Mouse (Mus musculus): Measurements from ENCODE around the gene Dcxr. TPM values are rescaled to one million over a fixed set of nuclear protein-coding genes. Genes with fewer than 3 reads are reported as not detected.
"Not testable (repeated sequence)": the region's sequence is repeated elsewhere in the genome, so short reads cannot be mapped to it uniquely, and the experiment has no call there.

Dcxr gene
- total RNA-seq, 4 experiments from 2014 or later, result 41.6 to 142 (median 76.2) TPM

- DNase-seq, result no peak
Measured at GRCm38 (mm10) chr11:120707969-120708368, 19.1 kb downstream of the Dcxr start.

- no peak for DNase-seq
Measured at GRCm38 (mm10) chr11:120707225-120707624, 19.9 kb downstream of the Dcxr start.

- DNase-seq, result no peak
Measured at GRCm38 (mm10) chr11:120706120-120706519, 21.0 kb downstream of the Dcxr start.

- no peak for DNase-seq
Measured at GRCm38 (mm10) chr11:120704486-120705325, 22.4 kb downstream of the Dcxr start.

- DNase-seq, result no peak
Measured at GRCm38 (mm10) chr11:120703696-120704454, 23.2 kb downstream of the Dcxr start.

GRCm38 (mm10) chr11:120697741-120698140, 29.3 kb downstream of the Dcxr start:
- peak; percentile 85 for DNase-seq

GRCm38 (mm10) chr11:120696568-120696967, 30.5 kb downstream of the Dcxr start:
- no peak for DNase-seq

GRCm38 (mm10) chr11:120695641-120696040, 31.4 kb downstream of the Dcxr start:
- no peak for DNase-seq

- no peak for DNase-seq
Measured at GRCm38 (mm10) chr11:120695184-120695583, 31.9 kb downstream of the Dcxr start.

GRCm38 (mm10) chr11:120693461-120693860, 33.6 kb downstream of the Dcxr start:
- no peak for DNase-seq

- DNase-seq, result peak; percentile 60
Measured at GRCm38 (mm10) chr11:120692471-120693011, 34.5 kb downstream of the Dcxr start.

GRCm38 (mm10) chr11:120689365-120689764, 37.7 kb downstream of the Dcxr start:
- no peak for DNase-seq

GRCm38 (mm10) chr11:120686650-120687272, 40.3 kb downstream of the Dcxr start:
- no peak for DNase-seq

- DNase-seq, result no peak
Measured at GRCm38 (mm10) chr11:120684660-120685059, 42.4 kb downstream of the Dcxr start.

- no peak for DNase-seq
Measured at GRCm38 (mm10) chr11:120684086-120684485, 43.0 kb downstream of the Dcxr start.

GRCm38 (mm10) chr11:120683536-120683935, 43.5 kb downstream of the Dcxr start:
- DNase-seq, result no peak

- DNase-seq, result no peak
Measured at GRCm38 (mm10) chr11:120682683-120683082, 44.4 kb downstream of the Dcxr start.

GRCm38 (mm10) chr11:120679909-120680308, 47.2 kb downstream of the Dcxr start:
- DNase-seq, result no peak

GRCm38 (mm10) chr11:120676951-120677350, 50.1 kb downstream of the Dcxr start:
- no peak for DNase-seq

GRCm38 (mm10) chr11:120675875-120676274, 51.2 kb downstream of the Dcxr start:
- DNase-seq, result not testable (repeated sequence)
